Mouse (Mus musculus): ENCODE data around the gene Lrrc3c. TPM values are rescaled to one million over a fixed set of nuclear protein-coding genes. Genes with fewer than 3 reads are reported as not detected.
"Not testable (repeated sequence)": the region's sequence is repeated elsewhere in the genome, so short reads cannot be mapped to it uniquely, and the experiment has no call there.

The Lrrc3c gene
- polyA plus RNA-seq, 2 experiments, result not detected

DNA sequence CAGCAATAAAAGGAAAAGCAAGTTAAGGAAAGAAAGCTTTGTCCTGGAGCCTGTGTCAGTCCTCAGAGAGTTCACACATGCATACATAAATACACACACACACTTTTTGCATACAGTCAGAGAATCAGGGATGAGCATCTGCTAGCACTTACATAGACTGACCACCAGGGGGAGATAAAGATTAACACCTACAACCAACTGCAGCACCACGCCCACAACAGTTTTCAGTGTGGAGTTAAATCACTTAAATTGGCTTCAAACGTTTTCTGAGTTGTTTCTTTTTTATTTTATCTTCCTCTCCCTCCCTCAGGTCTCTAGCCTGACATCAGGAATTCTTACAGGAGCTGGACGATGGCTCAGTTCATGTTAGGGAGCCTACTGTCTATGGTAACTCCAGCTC lies 8.7 kb downstream of the Lrrc3c start:
- H3K9me3 ChIP-seq (ENCODE audit: control insufficient read depth, low read length), result no peaks in the 10 kb centered on the region
- ATAC-seq (ENCODE audit: low FRiP score, low read depth) (no peak), DNase-seq (ENCODE audit: low spot score) (peak; percentile 77)
- TF ChIP-seq POLR2A (IDR thresholded peaks at IDR 0.05; ENCODE audit: borderline replicate concordance, extremely low read depth, insufficient read depth, insufficient read length), result no peak
- H3K27me3 ChIP-seq (ENCODE audit: control insufficient read depth, insufficient read depth, low read length), result no peaks in the 10 kb centered on the region
- H3K4me1 ChIP-seq (ENCODE audit: control insufficient read depth, insufficient read depth, low read length), result peaks cover 5% of the 10 kb centered on the region; the same call in 1 of the 2 replicates
- H3K9ac ChIP-seq (ENCODE audit: low read depth, low read length, severe bottlenecking), result no peak overlapping the region
- WGBS, result 5% methylated on average over 3 of the region's 3 CpGs
- H3K27ac ChIP-seq (replicated peaks; ENCODE audit: low read depth, low read length), result no peak overlapping the region
- H3K4me3 ChIP-seq (replicated peaks; ENCODE audit: low read length), result no peak overlapping the region
- no peak overlapping the region for H3K4me2 ChIP-seq (replicated peaks; ENCODE audit: low read depth, low read length, severe bottlenecking)
- H3K36me3 ChIP-seq (ENCODE audit: control insufficient read depth, insufficient read depth, low read length), result no peaks in the 10 kb centered on the region

DNA sequence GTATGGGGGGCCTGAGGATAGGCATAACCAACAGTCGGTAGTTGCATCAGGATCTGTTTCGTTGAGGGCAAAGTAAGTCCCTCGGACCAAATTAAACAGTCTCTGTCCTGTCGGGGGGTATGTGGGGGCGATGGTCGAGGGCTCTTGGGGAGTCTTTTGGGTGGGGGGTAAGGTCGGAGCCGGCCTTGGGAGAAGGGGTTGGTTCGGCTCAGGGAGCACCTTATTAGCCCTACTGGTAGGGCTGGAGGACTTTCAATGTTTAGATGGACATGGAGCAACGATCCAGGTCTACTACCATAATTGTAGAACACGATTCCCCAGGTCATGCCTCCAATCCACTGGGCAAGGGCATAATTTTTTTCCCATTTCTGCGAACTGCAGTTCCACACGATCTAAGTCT lies 22.7 kb downstream of the Lrrc3c start:
- ATAC-seq (ENCODE audit: low FRiP score, low read depth) (no peak), DNase-seq (ENCODE audit: low spot score) (no peak)
- no peak for TF ChIP-seq POLR2A (IDR thresholded peaks at IDR 0.05; ENCODE audit: borderline replicate concordance, extremely low read depth, insufficient read depth, insufficient read length)
- no peak overlapping the region for H3K4me2 ChIP-seq (replicated peaks; ENCODE audit: low read depth, low read length, severe bottlenecking)
- no peaks in the 10 kb centered on the region for H3K9me3 ChIP-seq (ENCODE audit: control insufficient read depth, low read length)
- WGBS, result 92% methylated on average over 13 of the region's 13 CpGs
- no peak overlapping the region for H3K27ac ChIP-seq (replicated peaks; ENCODE audit: low read depth, low read length)
- H3K4me3 ChIP-seq (replicated peaks; ENCODE audit: low read length), result no peak overlapping the region
- H3K4me1 ChIP-seq (ENCODE audit: control insufficient read depth, insufficient read depth, low read length), result no peaks in the 10 kb centered on the region
- H3K9ac ChIP-seq (ENCODE audit: low read depth, low read length, severe bottlenecking), result no peak overlapping the region
- no peaks in the 10 kb centered on the region for H3K27me3 ChIP-seq (ENCODE audit: control insufficient read depth, insufficient read depth, low read length)
- no peaks in the 10 kb centered on the region for H3K36me3 ChIP-seq (ENCODE audit: control insufficient read depth, insufficient read depth, low read length)

DNA sequence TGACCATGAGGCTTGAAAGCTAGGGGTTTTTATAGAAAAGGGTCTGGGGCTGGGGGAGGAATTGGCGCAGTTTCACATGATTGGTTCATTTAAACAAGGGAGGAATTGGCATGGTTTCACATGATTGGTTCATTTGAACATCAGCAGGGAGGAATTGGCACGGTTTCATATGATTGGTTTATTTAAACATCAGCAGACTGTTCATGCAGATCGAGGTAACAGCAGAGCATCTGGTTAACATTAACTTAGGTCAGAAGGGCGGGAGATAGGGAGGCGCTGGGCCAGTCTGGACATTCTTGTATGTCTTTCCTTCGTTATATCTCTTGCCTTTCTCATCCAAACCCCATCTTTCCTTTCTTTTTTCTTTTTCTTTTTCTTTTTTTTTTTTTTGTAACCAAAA lies 25.9 kb downstream of the Lrrc3c start:
- not testable (repeated sequence) for H3K4me2 ChIP-seq (replicated peaks; ENCODE audit: low read depth, low read length, severe bottlenecking); H3K27me3 ChIP-seq (ENCODE audit: control insufficient read depth, insufficient read depth, low read length); DNase-seq (ENCODE audit: low spot score); ATAC-seq (ENCODE audit: low FRiP score, low read depth); H3K9me3 ChIP-seq (ENCODE audit: control insufficient read depth, low read length); H3K4me1 ChIP-seq (ENCODE audit: control insufficient read depth, insufficient read depth, low read length); H3K9ac ChIP-seq (ENCODE audit: low read depth, low read length, severe bottlenecking); H3K27ac ChIP-seq (replicated peaks; ENCODE audit: low read depth, low read length); H3K36me3 ChIP-seq (ENCODE audit: control insufficient read depth, insufficient read depth, low read length); H3K4me3 ChIP-seq (replicated peaks; ENCODE audit: low read length)
- WGBS, result 83% methylated on average over 6 of the region's 6 CpGs

DNA sequence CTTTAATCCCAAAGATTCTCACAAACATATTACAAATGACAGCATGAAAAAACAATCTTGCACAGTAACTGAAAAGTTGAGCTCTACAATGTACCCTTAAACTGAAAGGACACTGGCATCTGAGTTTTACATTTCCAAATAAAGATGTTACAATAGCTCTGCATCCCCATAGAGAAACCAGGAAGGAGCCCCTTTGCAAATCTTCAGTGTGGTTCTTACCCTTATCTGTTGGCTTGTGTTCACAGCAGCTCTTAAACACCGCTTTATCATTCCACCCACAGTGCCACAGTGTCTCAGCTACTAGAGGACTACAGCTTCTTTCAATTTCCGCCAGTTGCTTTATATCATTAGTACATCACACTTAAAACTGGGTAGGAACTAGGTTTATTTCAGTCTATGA lies 26.3 kb downstream of the Lrrc3c start:
- not testable (repeated sequence) for ATAC-seq (ENCODE audit: low FRiP score, low read depth); H3K9me3 ChIP-seq (ENCODE audit: control insufficient read depth, low read length); H3K36me3 ChIP-seq (ENCODE audit: control insufficient read depth, insufficient read depth, low read length); H3K9ac ChIP-seq (ENCODE audit: low read depth, low read length, severe bottlenecking); H3K4me1 ChIP-seq (ENCODE audit: control insufficient read depth, insufficient read depth, low read length); H3K4me3 ChIP-seq (replicated peaks; ENCODE audit: low read length); H3K27me3 ChIP-seq (ENCODE audit: control insufficient read depth, insufficient read depth, low read length); H3K27ac ChIP-seq (replicated peaks; ENCODE audit: low read depth, low read length); DNase-seq (ENCODE audit: low spot score); H3K4me2 ChIP-seq (replicated peaks; ENCODE audit: low read depth, low read length, severe bottlenecking)
- WGBS, result 86% methylated on average over 2 of the region's 2 CpGs

DNA sequence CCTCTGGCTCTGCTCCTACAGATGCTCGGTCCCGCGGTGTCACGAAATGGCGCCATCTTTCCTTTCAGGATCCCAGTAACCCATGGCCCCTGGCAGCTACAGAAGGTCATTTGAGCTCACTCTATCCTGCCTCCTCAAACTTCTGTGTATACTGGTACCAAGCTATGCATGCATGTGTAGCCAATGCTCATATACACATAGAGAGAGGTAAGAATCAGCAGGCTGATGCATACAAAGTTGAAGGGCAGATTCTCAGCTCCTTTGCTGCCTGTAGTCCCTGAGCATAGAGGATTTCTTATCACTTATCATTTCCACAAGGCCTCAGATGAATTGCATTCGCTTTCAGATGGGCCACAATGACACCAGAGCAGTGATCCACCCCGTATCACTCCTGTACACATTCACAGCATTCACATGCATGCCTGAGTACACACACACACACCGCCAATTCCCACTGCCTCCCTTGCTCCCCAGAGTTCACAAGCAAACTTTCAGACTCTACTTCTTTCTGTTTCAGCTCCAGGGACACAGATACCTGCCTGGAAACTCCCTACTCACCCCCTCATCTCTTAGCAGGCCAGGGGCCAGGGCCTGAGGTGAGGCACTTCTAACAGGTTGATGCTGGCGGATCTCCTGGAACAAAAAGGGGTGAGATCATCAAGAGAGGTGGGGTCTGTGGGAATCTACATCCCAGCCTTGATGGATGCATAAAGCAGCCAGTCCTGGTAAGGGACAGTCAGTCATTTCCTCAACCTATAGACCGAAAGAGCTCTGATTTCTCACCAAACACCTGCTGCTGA lies 27.7 kb downstream of the Lrrc3c start, which contains the start of the genes Gm12355 and Gsdma3:
TSS of gene Gm12355 (minus strand) at position 51 of the 800 bp plus-strand sequence.
TSS of gene Gsdma3 (plus strand) at position 750 of the 800 bp plus-strand sequence.
- no peak within 1 kb of the TSS for H3K9ac ChIP-seq (ENCODE audit: low read depth, low read length, severe bottlenecking)
- no peak within 1 kb of the TSS for H3K4me2 ChIP-seq (replicated peaks; ENCODE audit: low read depth, low read length, severe bottlenecking)
- H3K27me3 ChIP-seq (ENCODE audit: control insufficient read depth, insufficient read depth, low read length), result no peaks in the 10 kb centered on the region
- no peaks in the 10 kb centered on the region for H3K36me3 ChIP-seq (ENCODE audit: control insufficient read depth, insufficient read depth, low read length)
- H3K9me3 ChIP-seq (ENCODE audit: control insufficient read depth, low read length), result no peaks in the 10 kb centered on the region
- H3K27ac ChIP-seq (replicated peaks; ENCODE audit: low read depth, low read length), result no peak within 1 kb of the TSS
- H3K4me1 ChIP-seq (ENCODE audit: control insufficient read depth, insufficient read depth, low read length), result no peaks in the 10 kb centered on the region
- no peak for ATAC-seq (ENCODE audit: low FRiP score, low read depth)
- WGBS, result 89% methylated on average over 10 of the region's 10 CpGs
- DNase-seq (ENCODE audit: low spot score), result no peak
- TF ChIP-seq POLR2A (IDR thresholded peaks at IDR 0.05; ENCODE audit: borderline replicate concordance, extremely low read depth, insufficient read depth, insufficient read length), result no peak
- no peak within 1 kb of the TSS for H3K4me3 ChIP-seq (replicated peaks; ENCODE audit: low read length)
